Mouse (Mus musculus) kidney, adult 8-10 months (tissue): ENCODE data around the gene Usp2.

Source experiments
- DNase-seq, 2 experiments: peaks; one replicate each; pipeline ENCODE4 v3.0.0; 2022

Usp2 gene

DNA sequence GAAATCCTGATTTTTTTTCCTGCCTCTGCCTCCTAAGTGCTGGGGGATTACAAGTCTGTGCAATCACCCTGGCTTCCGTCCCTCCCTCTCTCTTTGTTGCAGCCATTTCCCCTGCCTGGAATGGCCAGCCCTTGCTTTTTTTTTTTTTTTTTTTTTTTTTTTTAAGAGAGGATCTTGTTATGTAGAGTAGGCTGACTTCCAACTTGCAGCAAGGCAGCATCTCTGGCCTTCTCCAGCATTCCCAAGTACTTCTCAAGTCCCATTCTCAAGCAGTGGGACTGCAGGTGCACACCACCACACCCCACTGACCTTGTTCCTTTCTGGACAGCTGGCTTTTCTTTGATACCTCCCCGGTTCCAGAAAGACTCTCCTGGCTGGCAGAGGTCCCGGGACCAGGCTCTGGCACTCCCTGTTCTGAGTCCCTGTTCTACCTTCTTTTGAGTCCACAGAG is 60.6 kb downstream of the Usp2 start:
- DNase-seq = peak; percentile 54 to 79

DNA sequence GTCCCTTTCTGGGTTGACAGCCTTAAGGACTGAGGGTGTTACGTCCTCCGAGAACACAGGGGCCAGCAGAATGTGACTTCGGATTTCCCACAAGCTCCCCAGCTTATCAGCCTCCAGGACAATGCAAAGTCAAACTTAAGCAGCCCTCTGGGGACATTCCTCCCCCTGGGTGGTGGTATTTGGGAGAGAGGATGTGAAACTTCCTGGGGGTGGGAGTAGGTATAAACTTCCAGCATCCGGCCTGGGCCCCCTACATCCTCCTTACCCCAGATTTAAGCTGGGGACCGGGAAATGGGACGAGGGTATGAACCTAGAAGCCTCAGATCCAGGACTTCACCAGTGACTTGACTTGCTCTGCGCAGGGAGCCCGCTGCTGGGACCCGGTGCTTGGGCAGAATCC is 62.8 kb downstream of the Usp2 start:
- no peak for DNase-seq

DNA sequence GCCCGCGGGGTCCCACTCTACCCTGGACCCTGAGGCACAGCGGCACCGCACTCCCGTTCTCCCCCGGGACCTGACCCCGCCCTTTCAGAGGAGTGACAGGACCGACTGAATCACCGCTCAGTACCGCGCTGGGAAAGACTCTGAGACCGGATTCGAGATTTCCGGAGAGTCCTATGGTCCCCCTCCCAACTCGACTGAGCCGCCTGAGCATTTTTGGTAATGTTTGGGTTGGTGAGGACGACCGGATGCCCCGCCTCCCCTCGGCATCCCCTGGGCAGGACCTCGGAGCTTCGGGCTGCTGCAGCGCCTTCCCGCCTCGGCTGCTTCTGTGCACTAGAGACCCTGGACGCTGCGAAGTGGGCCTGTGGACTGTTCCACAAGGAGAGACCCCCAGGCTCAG is 63.2 kb downstream of the Usp2 start:
- DNase-seq = peak; percentile 76 to 77

DNA sequence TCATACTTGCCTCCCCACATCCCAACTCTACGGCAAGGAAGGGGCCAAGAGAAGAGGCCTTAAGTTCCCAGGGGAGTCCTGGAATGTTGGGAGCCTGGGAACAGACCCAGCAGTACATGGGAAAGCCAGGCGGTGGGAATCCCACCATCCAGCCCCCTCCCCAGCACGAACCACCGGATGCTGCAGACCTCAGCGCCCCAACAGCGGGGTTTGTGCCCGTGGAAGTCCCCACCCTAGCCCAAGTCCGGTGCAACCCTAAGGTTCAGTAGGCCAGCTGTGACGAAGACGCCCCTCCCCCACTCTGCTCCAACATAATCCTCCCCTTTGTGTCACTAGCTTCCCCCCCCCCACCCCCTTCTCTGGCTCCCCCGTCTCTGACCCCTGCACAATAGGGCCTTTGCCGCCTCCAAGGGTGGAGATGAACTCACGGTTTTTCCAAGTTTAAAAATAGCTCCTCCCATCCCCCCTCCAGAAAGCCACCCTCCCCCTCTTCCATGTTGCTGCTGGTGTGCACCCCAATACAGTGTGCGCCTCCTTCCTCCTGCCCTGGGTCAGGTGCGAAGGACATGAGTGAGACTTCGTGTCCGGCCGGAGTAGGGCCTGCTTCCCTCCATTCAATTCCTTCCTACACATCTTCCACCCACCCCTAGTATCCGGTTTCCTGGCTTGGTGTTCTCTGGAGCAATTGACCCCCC is 63.9 kb downstream of the Usp2 start:
- no peak for DNase-seq

DNA sequence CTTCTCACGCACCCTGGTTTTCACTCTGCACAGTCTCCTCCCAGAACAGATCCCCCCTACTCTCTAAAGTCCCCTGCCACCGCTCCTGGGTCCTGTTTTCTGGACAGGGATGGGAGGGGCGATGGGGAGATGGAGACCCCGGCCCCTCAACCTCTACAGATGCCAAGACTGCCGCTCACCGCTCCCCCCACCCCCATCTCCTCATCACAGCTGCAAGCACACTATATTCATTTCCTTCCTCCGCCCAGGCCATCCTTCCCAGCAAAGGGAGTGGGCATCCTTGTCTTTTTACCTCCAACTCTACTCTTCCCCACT is 64.4 kb downstream of the Usp2 start:
- DNase-seq = no peak

DNA sequence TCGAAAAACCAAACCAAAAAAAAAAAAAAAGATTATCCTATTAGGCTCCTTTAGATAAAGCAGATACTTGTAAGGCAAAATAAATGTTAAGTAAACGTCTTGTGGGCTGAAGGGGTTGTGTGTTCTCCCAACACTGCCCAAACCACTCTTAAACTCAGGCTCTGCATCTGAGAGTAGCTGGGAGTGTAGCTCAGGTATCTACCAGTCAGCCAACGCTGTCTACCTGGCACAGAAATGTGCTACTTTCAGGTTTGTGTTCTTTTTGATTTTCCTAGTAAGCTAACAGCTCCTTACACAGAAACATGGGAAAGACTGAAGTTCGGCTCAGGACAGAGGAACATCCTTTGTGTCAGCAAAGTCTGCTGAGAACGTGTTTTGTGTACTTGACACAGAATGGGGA is 65.4 kb downstream of the Usp2 start:
- no peak for DNase-seq

DNA sequence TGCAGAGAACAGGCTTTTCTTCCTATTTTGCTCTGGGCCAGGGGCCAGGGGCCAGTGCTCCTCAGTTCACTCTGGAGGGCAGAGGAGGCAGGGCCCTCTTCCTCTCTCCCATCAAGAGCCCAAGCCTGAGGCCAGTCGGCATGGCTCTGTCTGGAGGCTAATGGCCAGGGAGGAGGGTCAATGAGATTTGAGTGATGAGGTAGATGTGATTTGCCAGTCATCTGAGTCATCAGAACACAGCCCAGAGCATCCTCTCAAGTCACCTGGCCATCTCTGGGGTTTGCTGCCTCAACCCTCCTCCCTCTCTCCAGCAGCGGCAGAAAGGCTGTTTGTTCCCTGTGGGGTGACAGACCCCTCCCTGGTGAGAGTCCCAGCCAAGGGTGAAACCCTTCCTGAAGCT is 66.5 kb downstream of the Usp2 start:
- DNase-seq = no peak

DNA sequence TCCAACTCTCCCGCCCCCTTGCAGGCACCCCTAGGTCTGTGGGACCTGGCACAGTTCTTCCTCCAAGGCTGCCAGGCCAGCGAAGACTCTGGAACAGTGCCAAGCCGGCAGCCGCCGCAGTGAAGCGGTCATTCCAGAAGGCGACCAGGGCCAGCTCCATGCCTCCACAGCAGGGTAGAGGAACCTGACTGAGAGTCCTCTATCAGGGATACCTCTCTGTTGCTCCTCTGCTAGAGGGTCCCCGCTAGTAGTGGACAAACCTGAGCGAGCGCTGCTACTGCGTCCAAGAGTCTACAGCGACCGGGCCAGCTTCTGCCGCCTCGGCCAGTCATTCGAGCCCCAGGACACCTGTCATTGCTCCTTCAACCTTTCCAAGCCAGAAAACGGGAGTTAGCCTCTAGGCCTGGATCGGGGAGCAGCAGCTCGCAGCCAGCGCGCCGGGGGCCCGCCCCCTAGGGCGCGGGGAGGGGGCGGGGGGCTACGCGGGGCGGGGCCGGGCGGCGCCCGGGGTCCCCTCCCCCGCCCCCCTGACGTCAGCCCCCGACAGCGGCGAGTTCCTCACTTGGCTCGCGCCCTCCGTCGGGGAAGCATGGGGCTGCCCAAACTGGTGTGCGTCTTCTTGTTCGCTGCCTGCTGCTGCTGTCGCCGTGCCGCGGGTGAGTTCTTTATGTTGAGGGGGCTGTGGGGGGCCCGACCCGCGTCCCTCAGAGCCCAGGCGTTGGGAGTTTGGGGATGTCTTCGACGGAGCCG is 67.5 kb downstream of the Usp2 start, which contains the start of gene Mcam:
Gene Mcam (plus strand): TSS at position 369 of the 750 bp plus-strand sequence.
- DNase-seq = peak; percentile 57 to 79

DNA sequence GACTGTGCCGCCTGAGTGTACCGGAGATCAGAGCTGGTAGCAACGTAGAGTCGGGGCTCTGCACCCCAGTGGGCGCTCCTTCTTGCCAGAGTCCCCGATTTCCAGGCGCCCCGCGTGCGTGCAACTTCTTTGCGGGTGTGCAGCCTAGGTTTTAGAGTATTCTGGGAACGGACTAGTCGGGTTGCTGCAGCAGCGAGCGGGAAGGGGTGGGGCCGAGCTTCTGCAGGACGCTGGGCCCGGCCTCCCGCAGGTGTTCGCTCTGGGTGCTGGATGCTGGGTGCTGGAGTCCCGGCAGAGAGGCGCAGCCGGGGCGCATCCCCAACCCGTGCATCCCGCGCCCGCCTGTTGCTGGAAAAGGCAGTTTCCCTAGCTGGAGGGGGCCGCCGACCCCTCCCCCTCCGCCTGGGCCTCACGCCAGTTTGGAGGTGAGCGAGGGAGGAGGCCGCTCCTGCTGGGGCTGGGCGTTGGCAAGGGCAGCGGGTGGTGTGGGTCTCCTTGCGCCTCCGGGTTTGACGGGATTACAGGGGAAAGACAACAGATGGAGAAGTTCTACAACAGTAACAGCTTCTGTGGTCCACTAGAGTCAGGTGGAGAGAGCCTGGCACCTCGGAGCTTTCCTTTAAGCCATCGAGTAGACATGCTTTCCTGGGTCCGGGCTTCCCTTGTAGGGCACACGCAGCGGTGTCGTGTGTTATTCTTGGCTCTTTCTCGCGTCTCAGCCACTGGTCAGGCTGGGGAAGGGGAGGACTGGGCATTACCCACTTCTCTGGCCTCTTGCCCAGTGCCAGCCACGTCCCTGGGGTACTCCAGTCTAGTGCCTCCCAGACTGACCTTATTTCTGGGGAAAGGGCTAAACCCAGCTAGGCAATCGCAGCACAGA is 68.3 kb downstream of the Usp2 start:
- peak; percentile 36 to 42 for DNase-seq

DNA sequence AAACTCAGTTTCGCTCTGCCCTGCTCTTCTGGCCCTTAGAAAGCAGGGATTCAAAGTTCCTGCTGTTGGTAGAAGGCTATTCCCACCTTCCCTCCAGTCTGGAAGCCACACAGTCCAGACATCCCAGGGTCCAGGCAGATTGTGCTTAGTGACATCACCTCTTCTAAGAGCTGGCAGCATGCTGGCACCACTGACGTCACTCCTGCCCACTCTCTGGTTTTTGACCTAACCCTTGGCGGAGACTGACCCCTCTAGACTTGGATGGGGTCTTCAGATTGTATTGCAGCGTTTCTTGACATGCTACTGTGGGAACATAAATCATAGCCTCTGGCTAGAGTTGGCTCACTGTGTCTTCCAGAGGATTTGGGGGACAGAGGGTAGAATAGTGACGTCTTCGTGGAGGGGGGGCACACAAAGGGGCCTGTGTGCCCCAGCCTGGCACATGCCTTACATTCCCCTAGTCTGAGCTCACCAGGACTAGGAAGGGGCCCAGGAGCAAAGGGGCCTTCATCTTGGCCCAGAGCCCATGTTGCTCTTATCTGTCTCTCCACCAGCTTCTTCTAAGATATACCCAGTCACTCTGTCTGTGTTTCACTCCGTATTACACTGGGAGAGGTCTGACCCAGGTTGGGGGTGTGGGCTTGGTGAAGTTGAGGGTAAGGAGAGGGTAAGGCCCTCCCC is 69.0 kb downstream of the Usp2 start:
- DNase-seq = no peak

DNA sequence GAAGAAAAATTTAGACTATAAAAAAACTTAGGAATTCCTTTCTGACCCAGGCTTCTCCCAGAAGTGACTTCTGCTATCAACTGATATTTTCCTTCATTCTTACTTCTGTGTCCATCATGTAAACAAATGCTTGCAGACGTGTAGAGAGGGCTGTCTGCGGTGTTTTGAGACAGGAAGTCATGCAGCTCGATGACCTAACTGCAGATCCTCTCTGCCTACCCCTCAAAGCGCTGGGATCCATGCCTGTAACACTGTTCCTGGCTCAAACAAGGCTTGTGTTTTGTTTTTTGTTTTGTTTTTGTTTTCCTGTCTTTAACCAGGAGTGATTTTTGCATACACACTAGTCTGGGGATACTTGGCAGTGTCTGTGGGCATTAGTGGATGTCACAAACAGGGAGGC is 71.0 kb downstream of the Usp2 start:
- DNase-seq = no peak

DNA sequence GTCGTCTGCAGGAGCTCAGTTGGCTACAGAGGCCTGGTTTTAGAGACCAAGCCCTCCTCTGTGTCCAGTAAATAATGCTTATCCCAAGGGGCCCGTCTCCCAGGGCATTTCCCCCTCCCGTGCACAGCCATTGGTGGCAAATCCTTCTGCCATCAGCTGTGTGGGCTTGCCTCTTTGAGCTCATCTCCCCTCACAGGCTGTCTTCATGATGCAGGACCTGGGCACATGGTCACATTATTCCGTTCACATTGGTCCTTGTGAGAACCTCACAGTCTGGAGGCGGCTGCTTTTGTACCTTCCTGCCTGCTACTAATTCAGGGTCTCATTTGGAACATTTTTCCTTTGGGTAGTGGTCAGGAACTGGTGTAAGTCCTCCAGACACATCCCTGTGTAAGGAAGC is 75.1 kb downstream of the Usp2 start:
- DNase-seq = no peak

DNA sequence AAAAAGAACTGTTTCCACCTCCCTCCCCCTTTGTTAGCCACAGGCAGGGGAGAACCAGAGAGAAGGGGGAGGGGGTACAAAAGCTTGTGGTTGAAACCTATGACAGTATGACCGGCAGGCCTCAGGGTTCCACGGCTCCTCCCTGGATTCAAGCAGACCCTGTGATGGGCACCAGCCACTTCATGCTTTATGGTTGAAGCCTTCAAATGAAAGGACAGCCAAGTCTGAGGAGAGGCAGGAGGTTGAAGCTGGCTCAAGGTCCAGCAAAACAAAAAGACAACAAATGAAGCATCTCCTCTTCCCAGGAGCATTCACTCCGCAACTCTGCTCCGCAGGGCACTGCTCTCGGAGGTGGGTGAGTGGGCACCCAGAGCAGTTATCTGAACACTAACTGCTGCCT is 76.6 kb downstream of the Usp2 start:
- no peak for DNase-seq

DNA sequence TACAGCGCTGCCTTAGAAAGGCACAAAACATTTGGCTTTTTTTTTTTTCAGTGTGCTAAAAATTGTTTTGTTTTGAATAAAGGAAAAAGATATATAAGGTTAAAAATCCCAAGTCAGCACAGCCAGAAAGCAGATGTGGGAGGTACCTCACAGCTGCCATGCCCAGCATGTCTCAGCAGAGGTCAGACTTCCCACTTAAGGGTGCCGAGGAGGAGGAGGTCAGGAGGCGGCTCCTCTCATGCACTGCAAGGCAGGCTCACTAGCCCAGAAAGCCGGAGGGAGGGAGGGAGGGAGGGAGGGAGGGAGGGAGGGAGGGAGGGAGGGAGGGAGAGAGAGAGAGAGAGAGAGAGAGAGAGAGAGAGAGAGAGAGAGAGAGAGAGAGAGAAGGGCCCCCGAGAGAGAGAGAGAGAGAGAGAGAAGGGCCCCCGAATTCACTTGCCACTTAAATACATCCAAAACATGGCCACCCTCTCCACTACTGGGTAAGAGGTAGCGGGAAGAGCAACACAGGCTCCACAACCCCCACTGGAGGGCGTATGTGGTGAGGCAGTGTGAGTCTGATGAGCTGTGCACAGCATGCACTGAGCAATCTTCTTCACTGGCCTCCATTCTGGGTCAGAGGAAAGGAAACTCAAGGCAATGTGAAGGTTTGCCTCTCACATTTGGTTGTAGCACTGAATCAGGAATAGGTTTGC is 77.3 kb downstream of the Usp2 start:
- DNase-seq = peak; percentile 51 to 64

DNA sequence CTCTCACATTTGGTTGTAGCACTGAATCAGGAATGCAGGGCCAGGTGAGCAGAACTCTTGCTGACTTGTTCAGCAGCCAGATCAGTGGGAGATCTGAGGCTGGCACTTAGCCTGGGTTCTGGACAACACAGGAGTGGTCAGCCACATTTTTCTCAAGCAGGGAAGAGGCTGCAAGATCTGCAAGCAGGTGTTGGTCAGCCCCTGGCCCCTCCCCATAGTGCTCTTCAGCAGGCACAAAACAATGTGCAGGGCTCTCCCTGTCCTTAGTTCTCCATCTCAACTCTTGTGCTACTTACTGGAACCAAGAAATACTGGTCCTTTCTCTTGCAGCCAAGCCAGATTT is 77.9 kb downstream of the Usp2 start:
- no peak for DNase-seq
